In the genomic region with DNA sequence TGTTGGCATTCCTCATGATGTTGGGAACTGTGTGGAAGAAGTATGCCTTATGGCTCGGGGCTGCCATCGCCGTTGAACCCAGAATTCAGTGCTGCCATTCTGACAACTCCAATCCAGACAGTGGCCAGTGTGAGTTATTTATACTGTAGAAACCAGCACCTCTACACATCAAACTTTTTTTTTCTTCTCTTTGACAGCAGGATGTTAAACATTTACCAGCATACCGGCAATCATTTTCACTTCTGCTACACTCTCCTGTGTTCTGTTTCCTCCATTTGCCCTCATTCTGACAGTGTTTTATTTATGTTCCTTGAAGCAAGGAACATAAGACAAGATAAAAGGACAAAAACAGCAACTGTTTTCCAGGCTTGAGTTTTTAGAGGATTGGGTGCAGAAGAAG, we compare ENCODE assay signal across 22 mouse cellular contexts.
"Had no signal": no experiment of that assay in that cellular context is flagged by ENCODE, and none has a peak within 500 bp of the region (broad histone marks: within the 10 kb centered on the region; RNA-seq: fewer than 3 reads in every experiment).

No protein-coding gene starts in this region.

- H3K9me3 ChIP-seq: limb, embryonic 12.5 days; limb, embryonic 15.5 days; lung, embryonic 15.5 days; midbrain, embryonic 12.5 days; midbrain, embryonic 15.5 days; neural tube, embryonic 12.5 days; neural tube, embryonic 15.5 days had no signal

- H3K4me2 ChIP-seq: limb, embryonic 12.5 days; limb, embryonic 15.5 days; liver, embryonic 11.5 days; lung, embryonic 15.5 days; midbrain, embryonic 12.5 days; midbrain, embryonic 15.5 days; neural tube, embryonic 12.5 days; neural tube, embryonic 15.5 days had no signal

- H3K27me3 ChIP-seq: limb, embryonic 12.5 days; limb, embryonic 15.5 days; lung, embryonic 15.5 days; midbrain, embryonic 12.5 days; midbrain, embryonic 15.5 days; neural tube, embryonic 12.5 days; neural tube, embryonic 15.5 days had no signal

- H3K4me1 ChIP-seq: limb, embryonic 12.5 days; limb, embryonic 15.5 days; lung, embryonic 15.5 days; midbrain, embryonic 12.5 days; midbrain, embryonic 15.5 days; neural tube, embryonic 12.5 days; neural tube, embryonic 15.5 days had no signal

- ATAC-seq: intestine, embryonic 16.5 days; liver, postnatal 0 days; midbrain, embryonic 15.5 days had no signal

- DNase-seq: layer of hippocampus, postnatal 36 days; left cerebral cortex, postnatal 4 days; liver, postnatal 0 days; lung, postnatal 10 days; lung, postnatal 4 days; right cerebral cortex, adult 18-20 months; right cerebral cortex, postnatal 14 days; right cerebral cortex, postnatal 4 days; thymus, adult 2 months; thymus, postnatal 14 days had no signal

- H3K27ac ChIP-seq: left cerebral cortex, adult 2 months; limb, embryonic 12.5 days; limb, embryonic 15.5 days; liver, embryonic 14.5 days; lung, embryonic 15.5 days; midbrain, embryonic 12.5 days; midbrain, embryonic 15.5 days; neural tube, embryonic 12.5 days; neural tube, embryonic 15.5 days; stomach, postnatal 0 days had no signal

- H3K36me3 ChIP-seq: limb, embryonic 12.5 days; limb, embryonic 15.5 days; lung, embryonic 15.5 days; midbrain, embryonic 12.5 days; midbrain, embryonic 15.5 days; neural tube, embryonic 12.5 days; neural tube, embryonic 15.5 days had no signal

- H3K9ac ChIP-seq: limb, embryonic 12.5 days; limb, embryonic 15.5 days; liver, embryonic 14.5 days; liver, postnatal 0 days; lung, embryonic 15.5 days; midbrain, embryonic 12.5 days; midbrain, embryonic 15.5 days; neural tube, embryonic 12.5 days; neural tube, embryonic 15.5 days had no signal

- H3K4me3 ChIP-seq: left cerebral cortex, adult 2 months; limb, embryonic 12.5 days; limb, embryonic 15.5 days; lung, embryonic 15.5 days; midbrain, embryonic 12.5 days; midbrain, embryonic 15.5 days; neural tube, embryonic 12.5 days; neural tube, embryonic 15.5 days had no signal
